Mouse (Mus musculus) right cerebral cortex, postnatal 4 days (tissue): ENCODE data around the gene Gon4l.
"Not testable (repeated sequence)": the region's sequence is repeated elsewhere in the genome, so short reads cannot be mapped to it uniquely, and the experiment has no call there.

Experiments used
- DNase-seq: peaks from one replicate; pipeline ENCODE4 v3.0.0-alpha.2; 2022

Gene Gon4l

DNA sequence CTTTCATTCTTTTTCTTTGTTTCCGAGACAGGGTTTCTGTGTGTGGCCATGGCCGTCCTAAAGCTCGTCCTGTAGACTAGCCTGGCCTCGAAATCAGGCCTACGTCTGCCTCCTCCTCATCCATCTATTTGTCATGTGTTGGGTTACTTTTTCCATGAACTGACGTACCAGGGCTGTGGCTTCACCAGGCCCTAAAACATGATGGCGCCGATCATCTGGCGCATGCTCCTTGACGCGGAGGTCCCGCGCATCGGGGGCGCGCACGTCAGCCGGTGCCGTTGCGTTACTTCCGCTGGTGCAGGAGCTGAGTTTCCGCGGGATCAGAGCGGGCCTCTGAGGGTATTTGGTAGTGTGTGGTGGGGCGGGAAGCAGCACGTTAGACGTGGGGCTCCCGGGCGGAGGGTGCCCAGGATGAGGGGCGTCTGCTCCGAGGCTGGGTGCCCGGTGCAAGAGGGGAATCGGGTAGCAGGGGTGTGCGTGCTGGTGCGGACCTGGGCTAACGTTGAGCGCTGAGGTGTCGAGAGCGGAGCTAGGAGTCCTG, at the start of gene Gon4l:
TSS of gene Gon4l (plus strand) at position 281 of the 541 bp plus-strand sequence.
- peak; percentile 19 for DNase-seq

DNA sequence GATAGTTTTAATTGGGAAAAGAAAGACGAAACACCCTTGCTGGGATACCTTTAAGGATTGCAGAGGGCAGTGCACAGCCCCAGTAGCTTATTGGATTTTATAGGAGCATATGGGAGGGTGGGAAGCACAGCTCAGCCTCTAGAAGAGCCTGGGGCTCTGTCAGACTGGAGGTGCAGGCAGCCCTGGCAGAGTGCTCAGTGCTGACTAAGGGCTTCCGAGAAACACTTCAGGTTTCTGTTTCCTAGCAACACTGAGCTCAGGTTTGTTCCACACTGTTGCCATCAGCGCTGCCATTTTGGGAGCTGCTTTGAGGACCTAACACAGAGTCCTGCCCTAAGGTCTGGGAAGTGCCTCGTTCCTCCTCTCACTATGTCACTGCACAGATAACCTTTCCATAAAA, 48.7 kb upstream of the Gon4l start:
- not testable (repeated sequence) for DNase-seq

DNA sequence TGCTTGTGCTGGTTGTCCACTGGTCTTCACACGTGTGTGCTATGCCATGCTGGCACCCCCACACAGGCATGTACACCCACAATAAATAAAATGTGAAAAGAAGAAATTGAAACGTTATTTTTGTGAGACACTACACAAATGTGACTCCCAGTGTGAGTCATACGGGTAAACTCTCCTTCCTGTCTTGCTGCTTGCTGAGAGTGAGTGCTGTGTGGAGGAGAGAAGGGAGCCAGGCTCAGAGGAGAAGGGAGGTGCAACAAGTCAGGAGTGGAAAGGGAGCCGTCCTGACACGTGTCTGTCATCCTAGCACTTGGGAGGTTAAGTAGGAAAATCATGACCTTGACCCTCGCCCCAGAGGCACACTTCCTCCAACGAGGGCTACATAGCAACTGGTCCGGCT, 48.2 kb upstream of the Gon4l start:
- DNase-seq, result not testable (repeated sequence)

DNA sequence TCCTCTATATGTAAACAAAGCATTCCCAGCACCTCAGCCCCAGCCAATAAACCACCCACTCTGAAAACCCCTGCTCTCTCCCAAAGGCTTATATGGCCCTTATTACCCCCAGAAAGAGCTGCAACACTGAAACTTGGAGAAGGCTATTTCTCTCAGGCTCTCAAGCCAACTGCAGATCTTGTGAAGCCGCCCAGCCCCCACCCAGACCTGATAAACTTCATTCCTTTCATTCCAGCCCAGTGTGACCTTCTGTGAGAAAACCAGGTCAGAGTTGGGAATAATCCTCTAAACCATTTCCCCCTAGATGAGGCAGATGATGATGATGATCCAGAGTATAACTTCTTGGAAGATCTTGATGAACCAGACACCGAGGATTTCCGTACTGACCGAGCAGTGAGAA, 47.0 kb upstream of the Gon4l start:
- not testable (repeated sequence) for DNase-seq

DNA sequence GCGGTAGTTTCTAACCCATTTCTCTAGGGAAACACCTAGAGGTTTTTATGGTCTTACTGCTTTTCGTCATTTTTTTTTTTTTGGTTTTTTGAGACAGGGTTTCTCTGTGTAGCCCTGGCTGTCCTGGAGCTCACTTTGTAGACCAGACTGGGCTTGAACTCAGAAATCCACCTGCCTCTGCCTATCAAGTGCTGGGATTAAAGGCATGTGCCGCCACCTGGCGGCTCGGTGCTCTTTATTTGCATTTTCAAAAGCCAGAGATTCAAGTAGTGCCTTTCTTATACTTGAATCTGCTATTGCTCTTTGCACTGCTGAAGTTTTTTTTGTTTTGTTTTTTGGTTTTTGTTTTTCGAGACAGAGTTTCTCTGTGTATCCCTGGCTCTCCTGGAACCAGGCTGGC, 37.5 kb upstream of the Gon4l start:
- DNase-seq, result not testable (repeated sequence)

DNA sequence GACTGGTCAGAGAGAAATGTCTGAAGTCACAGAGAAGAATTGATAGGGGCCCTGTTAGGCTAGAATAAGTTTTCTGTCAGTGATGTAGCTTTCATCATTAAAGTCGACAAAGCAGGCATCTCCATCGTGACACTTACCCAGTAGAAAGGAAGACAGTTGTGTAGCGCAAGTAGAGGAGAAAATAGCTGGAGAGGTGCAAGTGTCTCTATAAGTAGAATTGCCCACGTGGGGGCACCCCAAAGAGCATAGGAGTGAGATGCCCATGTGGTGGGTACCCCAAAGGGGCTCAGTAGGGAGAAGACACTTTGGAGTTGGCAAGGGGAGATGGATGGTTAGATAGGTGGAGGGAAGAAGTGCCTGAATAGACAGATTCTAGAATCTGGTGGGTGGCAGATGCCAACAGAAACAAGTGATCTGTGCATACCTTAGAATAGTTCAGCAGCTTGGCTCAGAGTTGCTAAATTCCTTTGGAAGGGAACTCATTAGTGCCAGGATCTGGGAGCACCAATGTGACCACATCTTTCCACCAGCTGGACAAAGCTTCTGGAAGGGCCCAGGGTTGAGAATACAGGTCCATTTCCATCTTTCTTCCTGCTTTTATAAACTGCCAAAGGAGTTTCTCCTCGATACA, 31.0 kb upstream of the Gon4l start:
- no peak for DNase-seq

DNA sequence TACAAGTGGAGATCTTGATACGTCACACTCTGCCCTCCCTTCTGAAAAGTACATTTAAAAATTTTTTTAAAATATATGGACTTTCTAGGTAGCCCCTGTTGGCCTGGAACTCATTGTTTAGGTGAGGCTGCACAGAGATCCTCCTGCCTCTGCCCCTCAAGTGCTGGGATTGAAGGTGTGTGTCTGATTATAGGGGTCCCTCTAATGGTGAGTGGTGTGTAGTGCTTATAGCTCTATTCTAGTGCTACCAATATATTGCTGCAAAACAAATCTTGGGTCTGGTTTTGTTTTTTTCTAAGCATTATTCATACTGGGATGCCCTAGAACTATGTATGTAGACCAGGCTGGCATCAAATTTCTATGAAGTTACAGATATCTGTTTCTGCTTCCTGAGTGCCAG, 9.3 kb upstream of the Gon4l start:
- DNase-seq, result no peak

DNA sequence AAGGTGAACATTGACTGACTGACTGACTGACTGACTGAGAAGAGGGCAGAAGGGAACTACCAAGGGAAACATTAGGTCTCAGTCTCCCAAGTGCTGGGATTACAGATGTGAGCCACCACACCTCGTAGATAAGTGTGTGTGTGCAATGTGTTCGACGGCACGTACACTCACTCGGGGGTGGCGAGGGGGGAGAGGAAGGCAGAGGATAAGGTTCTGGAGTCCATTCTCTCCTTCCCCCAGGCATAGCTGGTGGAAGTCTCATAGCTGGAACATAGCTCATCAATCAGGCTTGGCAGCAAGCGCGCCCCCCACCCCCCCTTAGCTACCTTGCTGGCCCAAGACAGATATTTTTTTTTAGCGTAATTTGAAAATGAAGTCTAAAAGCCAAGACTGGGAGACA, 7.8 kb upstream of the Gon4l start:
- DNase-seq, result no peak

DNA sequence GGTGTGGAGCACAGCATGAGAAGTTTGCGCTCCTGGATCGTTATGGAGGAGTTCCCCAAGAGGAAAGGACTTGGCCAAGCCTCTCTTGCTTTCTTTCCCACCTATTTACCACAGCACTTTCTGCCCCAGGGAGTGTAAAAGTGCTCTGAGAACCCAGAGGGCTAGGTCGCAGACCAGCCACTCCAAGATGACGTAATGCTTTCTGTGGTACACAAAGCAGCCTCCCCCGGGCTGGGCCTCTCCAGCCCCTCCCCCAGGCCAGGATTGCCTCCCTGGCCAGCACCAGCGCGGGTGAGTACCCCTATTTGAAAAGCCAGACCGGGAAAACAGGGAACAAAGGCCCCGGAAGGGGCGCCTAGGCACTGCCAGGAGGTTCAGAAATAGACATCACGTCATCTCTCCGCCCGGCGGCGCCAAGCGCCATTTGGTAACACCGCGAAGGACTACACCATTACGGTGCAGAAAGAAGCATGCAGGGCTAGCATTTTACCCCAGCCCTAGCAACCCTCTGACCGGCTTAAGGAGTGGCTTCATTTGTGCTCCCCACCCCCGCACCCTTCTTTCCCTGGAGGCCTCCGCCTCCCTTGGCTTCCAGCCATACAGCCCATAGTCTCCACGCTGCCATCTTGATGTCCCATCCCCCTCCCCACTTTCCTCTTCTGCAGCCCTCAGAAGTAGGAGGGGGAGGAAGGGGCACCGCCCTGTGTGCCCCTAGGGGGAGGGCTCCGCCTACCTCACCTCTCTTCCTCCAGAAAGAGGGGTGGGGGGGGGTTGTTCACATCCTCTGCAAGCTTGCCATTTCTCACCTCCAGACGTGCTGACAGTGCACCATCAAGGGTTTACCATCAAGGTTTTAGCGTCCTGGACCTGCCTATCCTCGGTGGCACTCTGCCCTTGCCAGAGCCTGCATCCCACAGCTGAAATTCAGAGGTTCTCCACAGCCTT, 3.6 kb upstream of the Gon4l start:
- peak; percentile 74 for DNase-seq

DNA sequence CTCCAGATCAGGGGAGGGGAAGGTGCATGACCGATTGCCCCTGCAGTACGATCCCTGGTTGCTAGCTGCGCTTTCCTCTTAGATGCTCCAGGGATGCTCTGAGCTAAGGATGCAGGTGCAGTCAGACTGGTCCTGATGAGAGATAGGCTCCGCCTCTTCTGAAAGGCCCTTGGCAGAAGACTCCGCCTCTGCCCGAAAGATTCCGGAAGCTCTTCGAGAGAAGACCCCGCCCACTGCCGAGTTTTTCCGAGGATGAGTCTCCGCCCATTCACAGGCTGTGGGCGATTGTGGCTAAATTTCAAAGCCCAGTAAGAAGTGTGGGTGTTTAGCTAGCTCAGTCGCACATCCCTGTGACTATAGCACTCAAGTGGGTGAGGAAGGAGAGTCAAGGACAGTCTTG, 2.6 kb upstream of the Gon4l start:
- DNase-seq, result peak; percentile 34

DNA sequence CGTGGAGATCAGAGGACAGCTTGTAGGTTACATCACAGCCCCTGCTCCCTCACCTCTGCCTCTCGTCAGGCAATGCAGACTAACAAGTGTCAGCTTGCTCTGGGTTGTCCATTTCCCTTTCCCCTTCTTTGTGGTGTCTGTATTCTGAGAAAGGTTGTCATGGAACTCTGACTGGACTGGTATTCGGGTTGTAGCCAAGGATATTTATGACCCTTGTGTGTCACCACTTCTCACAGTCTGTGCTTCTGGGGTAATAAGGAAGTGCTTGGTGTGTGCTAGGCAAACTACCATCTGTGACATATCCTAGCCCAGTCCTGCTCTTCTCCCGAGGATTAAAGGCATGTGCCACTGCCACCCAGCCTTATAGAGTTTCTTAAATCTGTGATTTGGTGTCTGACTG, 14.1 kb downstream of the Gon4l start:
- DNase-seq, result no peak

DNA sequence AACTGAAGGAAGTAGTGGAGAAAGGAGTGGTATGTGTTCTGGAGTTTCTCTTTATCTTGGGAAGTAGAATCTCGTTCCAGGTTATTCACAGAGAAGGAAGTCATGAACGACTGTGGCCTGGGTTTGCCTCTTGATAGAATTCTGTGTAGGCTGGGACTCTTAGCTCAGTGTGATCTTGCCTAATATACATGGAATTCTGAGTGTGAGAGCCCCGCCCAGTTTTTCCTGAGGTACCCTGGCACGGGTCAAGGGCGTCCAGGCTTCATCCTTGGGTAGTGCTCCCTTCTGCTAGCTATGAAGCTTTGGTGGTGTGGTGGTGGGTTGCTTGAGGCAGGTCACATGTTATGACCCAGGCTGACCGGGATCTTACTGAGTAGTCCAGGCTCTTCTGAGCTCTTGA, 20.8 kb downstream of the Gon4l start:
- no peak for DNase-seq

DNA sequence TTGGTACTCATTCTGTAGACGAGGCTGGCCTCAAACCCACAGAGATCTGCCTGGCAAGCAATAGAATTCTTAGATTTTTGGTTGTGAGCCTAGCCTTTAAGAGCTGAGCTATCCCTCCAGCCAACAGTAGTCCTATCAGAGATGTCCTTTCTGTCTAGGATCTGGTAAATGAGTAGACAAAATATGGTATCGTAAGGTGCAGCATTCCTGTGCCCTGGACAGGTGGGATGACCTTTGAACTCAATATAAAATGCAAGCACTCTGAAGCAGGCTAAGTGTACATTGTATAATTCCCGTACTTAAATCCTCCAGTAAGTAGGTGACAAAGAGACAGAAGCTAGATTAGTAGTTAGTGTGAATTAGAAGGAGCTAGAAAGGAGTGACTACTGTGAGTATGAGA, 27.1 kb downstream of the Gon4l start:
- DNase-seq, result no peak

DNA sequence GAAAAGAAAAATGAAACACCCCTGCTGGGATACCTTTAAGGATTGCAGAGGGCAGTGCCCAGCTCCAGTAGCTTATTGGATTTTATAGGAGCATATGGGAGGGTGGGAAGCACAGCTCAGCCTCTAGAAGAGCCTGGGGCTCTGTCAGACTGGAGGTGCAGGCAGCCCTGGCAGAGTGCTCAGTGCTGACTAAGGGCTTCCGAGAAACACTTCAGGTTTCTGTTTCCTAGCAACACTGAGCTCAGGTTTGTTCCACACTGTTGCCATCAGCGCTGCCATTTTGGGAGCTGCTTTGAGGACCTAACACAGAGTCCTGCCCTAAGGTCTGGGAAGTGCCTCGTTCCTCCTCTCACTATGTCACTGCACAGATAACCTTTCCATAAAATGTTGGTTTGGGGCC, 31.7 kb downstream of the Gon4l start:
- not testable (repeated sequence) for DNase-seq

DNA sequence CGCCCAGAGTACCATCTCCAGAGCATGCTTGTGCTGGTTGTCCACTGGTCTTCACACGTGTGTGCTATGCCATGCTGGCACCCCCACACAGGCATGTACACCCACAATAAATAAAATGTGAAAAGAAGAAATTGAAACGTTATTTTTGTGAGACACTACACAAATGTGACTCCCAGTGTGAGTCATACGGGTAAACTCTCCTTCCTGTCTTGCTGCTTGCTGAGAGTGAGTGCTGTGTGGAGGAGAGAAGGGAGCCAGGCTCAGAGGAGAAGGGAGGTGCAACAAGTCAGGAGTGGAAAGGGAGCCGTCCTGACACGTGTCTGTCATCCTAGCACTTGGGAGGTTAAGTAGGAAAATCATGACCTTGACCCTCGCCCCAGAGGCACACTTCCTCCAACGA, 32.1 kb downstream of the Gon4l start:
- not testable (repeated sequence) for DNase-seq

DNA sequence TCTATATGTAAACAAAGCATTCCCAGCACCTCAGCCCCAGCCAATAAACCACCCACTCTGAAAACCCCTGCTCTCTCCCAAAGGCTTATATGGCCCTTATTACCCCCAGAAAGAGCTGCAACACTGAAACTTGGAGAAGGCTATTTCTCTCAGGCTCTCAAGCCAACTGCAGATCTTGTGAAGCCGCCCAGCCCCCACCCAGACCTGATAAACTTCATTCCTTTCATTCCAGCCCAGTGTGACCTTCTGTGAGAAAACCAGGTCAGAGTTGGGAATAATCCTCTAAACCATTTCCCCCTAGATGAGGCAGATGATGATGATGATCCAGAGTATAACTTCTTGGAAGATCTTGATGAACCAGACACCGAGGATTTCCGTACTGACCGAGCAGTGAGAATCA, 33.4 kb downstream of the Gon4l start:
- not testable (repeated sequence) for DNase-seq

DNA sequence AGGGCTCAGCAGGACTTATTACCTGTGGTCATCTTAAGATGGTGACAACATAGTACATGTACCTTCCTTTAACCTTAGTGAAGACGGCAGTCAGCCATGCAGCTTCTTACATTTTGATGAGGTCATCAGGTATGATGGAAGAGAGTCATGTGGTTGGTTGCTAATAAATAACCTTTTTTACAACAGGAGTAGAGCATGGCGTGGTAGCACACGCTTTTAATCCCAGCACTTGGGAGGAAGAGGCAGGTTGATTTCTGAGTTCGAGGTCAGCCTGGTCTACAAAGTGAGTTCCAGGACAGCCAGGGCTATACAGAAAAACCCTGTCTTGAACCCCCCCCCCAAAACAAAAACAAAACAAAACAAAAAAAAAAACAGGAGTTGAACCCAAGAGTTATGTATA, 47.5 kb downstream of the Gon4l start:
- DNase-seq, result not testable (repeated sequence)

DNA sequence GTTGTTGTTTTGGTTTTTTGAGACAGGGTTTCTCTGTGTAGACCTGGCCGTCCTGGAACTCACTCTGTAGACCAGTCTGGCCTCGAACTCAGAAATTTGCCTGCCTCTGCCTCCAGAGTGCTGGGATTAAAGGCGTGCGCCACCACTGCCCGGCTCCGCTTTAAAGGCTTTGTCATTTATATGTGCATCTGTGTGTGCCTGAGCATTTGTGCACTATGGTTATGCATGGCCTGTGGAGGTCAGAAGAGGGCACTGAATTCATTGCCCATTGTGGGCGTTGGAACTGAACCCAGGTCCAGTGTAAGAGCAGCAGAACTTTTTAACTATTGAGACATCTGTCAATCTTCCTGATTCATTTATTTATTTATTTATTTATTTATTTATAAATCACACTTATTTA, 58.0 kb downstream of the Gon4l start:
- not testable (repeated sequence) for DNase-seq

DNA sequence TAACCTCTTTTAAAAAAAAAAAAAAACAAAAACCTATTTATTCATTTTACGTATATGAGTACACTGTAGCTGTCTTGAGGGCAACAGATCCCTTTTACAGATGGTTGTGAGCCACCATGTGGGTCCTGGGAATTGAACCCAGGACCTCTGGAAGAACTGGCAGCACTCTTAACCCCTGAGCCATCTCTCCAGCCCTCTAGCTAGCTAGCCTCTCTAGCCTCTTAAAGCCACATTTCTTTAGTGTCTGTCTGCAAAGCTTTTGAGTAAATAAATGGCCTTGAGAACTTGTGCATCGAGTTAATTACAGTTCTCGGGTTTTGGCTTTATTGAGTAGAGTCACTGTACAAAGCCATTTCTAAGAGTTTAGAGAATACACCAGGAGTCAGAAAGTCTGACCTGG, 69.8 kb downstream of the Gon4l start:
- no peak for DNase-seq

DNA sequence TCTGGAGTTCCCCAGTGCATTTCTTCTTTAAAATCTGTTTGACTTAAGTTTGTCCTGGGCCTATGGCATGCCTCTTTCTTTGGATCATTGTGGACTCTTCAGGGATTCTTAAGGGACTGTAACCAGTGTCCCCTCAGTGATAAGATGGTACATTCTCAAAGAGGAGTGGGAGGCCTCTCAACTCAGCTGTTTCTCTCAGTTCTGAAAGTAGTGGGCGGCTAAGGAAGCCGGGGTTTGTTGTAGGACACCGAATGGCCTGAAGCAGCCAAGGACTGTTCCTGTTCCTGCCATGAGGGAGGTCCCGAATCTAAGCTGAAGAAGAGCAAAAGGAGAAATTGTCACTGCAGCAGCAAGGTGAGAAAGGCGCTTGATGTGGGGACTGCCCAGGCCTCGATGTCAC, 70.2 kb downstream of the Gon4l start:
- DNase-seq, result no peak

DNA sequence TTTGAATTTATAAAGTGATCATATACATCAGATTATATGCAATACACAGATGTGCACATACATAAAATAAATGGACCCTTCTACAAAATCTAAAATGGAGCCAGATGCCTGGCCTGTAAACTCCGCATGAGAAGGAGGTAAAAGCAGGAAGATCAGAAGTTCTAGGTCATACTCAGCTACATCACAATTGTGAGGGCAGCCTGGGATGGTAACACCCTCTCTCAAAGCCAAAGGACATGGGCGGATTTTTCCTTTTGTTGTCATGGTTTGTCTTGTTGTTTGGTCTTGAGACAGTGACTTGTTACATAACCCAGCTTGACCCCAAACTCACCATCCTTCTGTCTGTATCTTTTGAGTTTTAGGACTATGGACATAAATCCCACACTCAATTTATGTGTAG, 70.7 kb downstream of the Gon4l start:
- no peak for DNase-seq

DNA sequence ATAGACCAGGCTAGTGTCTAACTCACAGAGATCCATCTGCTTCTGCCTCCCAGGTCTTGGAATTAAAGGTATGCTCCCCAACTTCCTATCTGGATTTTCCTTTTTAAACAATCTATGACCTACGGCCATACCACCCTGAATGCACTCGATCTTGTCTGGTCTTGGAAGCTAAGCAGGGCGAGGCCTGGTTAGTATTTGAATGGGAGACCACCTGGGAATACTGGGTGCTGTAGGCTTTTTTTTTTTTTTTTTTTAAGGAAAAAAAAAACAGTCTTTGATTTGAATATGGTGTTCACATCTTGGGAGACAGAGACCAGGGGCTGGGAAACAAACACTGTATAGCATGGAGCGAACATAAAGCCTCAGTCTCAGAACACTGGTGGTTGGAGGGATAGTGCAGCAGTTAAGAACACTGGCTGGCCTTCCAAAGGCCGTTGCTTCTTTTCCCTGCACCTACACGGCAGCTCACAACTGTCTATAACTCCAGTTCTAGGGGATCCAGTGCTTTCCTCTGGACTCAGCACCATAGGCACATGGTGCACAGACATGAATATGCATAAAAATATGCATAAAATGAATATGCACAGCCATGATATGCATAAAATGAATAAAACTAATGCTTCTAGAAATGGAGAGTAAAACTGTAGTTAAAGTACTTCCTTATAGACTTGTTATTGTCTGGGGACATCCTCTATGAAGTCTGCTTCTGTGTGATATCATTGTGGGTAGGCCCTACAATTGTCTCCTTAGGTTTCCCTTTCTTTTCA, 71.5 kb downstream of the Gon4l start:
- no peak for DNase-seq

DNA sequence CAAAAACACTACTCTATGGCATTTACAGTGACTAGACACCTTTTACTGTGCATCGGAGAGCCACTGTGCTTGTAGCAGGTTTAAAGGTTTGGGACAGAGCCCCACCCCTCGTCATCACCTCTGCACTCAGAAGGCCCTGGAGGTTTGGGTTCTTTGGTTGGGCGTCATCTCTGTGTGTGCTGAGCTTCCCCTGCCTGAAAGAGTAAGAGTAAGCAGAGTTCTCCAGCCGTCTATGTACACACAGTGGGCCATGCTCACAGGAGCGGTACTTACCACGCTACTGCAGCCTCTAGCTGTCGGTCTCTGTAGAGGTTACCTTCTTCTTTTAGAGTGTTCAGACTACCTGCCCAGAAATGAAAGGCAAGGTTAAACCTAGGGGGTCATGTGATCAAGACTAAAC, 77.6 kb downstream of the Gon4l start:
- DNase-seq, result no peak
